Mouse (Mus musculus) ZHBTc4 (cell line): ENCODE measurements around the gene Thada.
"Not testable (repeated sequence)": the region's sequence is repeated elsewhere in the genome, so short reads cannot be mapped to it uniquely, and the experiment has no call there.

Source experiments
- DNase-seq: peaks from one replicate; pipeline ENCODE4 v3.0.0-alpha.2; 2011; ENCODE audit warnings: low read depth, low spot score

Gene Thada

GRCm38 (mm10) chr17:84261010-84261409 lies 205.0 kb downstream of the Thada start:
- DNase-seq = no peak

DNA sequence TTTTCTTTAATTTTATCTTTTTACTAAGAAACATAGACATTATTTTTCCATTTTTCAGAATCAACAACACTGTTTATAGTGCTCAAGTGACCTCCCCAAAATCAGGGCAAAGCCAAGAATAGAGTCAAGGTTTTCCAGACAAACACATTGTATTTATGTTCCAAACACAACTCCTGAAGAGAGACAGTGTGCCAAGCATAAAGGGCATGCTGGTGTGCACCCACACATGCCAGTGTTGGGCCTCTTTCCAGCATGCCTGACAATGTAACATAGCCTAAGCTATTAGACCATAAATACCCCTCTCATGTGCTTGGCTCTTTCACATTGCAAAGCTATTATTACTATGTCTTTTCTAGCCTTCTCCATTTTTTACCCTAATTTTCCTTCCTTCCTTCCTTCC lies 205.8 kb downstream of the Thada start:
- no peak for DNase-seq

DNA sequence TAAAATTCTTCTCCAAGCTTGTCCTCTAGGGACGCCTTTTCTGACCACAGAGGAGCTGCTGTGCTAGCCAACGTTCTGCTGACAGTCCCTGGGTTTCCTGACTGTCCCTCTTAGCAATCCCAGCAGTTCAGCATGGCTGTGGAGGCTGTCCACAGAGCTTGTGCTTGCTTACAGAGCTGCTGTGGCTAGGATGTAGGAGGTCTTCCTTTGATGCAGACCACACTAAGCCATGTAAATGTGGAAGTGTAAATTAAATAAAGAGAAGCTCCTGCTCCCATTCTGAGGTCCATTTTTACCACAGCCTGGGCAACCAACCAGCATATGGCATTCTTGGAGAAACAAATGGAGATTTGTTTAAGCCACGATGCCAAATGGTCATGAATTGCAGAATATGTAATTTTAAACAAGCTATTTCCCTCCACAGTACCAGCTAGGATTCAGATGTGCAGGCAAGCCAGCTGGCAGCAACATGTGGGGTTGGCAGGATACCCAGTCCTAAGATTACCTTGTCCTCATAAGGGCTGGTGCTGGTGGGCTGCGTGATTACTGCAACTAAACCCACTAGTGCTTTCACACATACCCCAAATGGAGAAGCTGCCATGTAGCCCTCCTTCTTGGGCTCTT lies 207.3 kb downstream of the Thada start:
- no peak for DNase-seq

- DNase-seq = no peak
Observed at GRCm38 (mm10) chr17:84257927-84258532, 208.0 kb downstream of the Thada start.

GRCm38 (mm10) chr17:84256278-84256819 lies 209.7 kb downstream of the Thada start:
- no peak for DNase-seq

DNA sequence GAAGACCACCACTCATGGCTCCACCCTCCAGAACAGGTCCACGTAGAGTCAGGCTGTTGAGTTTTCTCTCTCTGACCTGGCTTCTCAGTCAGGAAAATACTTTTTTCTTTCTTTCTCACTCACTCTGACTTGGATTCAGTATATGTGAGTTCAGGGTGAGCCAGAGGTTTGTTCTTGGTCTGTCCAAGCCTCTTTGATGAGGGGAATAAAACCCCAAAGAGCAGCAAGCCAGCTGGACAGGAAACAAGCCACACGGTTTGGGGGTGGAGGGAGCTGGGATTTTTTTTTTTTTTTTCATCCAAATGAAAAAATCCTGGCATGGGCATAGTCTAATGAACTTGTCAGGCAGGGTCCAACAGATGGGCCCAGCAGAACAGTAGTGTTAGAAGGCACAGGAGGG lies 210.2 kb downstream of the Thada start:
- no peak for DNase-seq

DNA sequence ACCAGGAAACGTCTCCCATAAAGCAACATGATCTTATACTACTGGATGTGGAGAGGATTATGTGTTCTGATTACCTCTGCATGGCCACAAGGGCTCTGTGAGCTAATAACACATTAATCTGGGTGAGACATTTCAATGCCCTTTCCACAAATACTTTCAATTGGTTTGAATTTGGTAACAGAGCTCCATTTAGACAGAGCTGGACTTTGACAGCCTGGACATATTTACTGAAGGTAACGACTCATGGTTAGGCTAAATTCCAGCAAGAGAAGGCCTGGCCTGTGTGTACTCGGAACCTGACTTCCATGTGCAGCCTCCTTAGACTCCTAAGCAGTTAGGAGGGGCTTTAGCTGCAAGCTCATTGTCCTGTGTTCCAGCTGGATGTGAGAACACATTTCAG lies 214.6 kb downstream of the Thada start:
- DNase-seq = no peak

- no peak for DNase-seq
Observed at GRCm38 (mm10) chr17:84244182-84244920, 221.7 kb downstream of the Thada start.

DNA sequence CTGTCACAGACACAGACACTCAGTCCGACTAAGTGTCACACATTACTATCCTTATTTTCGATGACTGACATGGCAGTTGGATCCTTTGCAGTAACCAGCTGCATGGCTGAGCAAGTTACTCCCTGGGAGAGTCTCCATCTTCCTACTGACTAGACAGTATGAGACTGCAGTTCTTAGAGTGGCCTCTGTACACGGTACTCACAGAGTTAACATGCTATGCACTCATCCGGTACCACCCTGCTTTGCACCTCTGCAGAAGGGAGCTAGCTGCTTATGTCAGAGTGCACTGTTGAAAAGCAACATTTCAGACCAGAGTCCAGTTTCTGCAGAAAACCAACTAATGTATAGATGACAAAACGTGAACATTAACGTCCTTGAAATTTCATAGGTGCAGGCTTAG lies 222.2 kb downstream of the Thada start:
- DNase-seq = no peak

DNA sequence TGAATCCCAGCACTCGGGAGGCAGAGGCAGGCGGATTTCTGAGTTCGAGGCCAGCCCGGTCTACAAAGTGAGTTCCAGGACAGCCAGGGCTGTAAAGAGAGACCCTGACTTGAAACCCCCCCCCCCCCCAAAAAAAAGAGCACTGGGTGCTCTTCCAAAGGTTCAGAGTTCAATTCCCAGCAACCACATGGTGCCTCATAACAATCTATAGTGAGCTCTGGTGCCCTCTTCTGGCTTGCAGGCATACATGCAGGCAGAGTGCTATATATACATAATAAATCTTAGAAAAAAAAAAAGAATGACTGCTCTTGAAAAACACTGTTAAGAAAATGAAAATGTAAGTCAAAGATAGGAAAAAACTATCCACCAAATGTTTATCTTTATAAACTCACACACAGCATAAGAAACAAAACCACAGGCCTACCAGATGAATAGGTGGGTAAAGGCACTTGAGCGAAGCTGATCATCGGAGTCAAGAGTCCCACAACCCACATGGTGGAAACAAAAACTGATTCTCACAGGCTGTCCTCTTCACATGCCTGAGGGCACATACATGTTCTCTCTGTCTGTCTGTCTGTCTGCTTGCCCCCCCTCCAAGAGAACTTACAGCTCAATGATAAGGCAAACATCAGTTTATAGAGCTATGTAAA lies 224.6 kb downstream of the Thada start:
- DNase-seq = peak; percentile 23

- no peak for DNase-seq
Observed at GRCm38 (mm10) chr17:84239679-84240292, 226.2 kb downstream of the Thada start.

DNA sequence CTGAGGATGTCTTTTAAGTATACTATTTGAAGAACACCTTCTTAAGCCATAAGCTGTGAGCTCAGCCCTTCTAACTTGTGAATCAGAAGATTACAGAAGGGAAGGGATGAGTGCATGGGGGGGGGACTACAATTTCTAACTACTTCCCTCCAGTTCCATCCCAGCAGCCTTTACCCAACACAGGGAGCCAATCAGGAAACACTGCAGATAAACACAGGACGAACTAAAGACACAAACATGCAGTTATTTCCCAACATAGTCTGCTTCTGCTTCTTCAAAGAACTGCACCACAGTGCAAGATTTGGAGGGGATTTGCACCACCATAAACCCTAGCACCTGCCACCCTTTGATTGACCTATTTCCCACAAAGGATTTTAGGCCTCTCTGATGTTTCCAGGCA lies 227.8 kb downstream of the Thada start:
- DNase-seq = no peak

- DNase-seq = no peak
Observed at GRCm38 (mm10) chr17:84236781-84237557, 229.0 kb downstream of the Thada start.

DNA sequence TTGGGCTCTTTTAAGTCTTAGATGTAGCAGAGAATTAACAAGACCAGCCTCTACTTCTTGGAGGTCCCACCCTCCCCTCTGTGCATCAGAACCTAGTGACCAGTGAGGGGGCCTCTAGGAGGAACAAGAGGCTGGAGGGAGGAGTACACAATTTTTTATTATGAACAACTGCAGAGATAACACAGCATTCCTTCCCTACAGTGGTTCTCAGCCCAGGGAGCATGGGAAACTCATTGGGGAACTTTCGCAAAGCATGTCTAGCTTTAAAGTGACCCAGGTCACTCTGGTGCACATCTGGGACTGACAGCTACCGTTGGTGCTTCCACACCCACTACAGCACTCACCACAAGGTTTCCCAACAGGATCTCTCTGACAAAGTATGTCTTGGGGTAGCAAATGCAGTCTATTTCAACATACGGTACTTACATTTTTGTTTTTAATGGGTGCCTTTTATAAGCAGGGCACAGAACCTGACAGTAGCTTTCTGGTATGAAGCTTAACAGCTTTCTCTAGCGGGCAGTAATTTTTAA lies 230.5 kb downstream of the Thada start:
- no peak for DNase-seq

- not testable (repeated sequence) for DNase-seq
Observed at GRCm38 (mm10) chr17:84234785-84235184, 231.2 kb downstream of the Thada start.

GRCm38 (mm10) chr17:84233758-84234157 lies 232.2 kb downstream of the Thada start:
- DNase-seq = no peak

GRCm38 (mm10) chr17:84231361-84231760 lies 234.6 kb downstream of the Thada start:
- no peak for DNase-seq

GRCm38 (mm10) chr17:84228223-84228622 lies 237.8 kb downstream of the Thada start:
- no peak for DNase-seq

- no peak for DNase-seq
Observed at GRCm38 (mm10) chr17:84226681-84227080, 239.3 kb downstream of the Thada start.

GRCm38 (mm10) chr17:84226231-84226630 lies 239.8 kb downstream of the Thada start:
- DNase-seq = no peak
